Mouse (Mus musculus) embryonic fibroblast, embryonic 13.5 days (primary cell): ENCODE data around the gene Ift80. TPM values are rescaled to one million over a fixed set of nuclear protein-coding genes. Genes with fewer than 3 reads are reported as not detected.

Source experiments
- H3K27ac ChIP-seq: 2 replicates; pipeline ENCODE4 v1.5.1; 2012; ENCODE audit warnings: low read length, control low read depth, inconsistent platforms; ENCODE audit not compliant: insufficient read depth
- H3K4me1 ChIP-seq: 2 replicates; pipeline ENCODE4 v1.6.1; 2011; ENCODE audit warnings: low read length; ENCODE audit not compliant: control insufficient read depth, insufficient read depth
- H3K4me3 ChIP-seq: 2 replicates; pipeline ENCODE4 v1.5.1; 2011; ENCODE audit warnings: mild to moderate bottlenecking, control low read depth, low read length; ENCODE audit not compliant: insufficient read depth
- CTCF ChIP-seq: IDR thresholded peaks from 2 replicates; pipeline ENCODE4 v1.5.1; 2011; ENCODE audit warnings: mild to moderate bottlenecking, control low read depth, low read length, moderate library complexity, borderline replicate concordance; ENCODE audit not compliant: insufficient read depth
- POLR2A ChIP-seq: IDR thresholded peaks from 2 replicates; pipeline ENCODE4 v1.6.1; 2011; ENCODE audit warnings: low read depth, mild to moderate bottlenecking, control low read depth, low read length, moderate library complexity
- polyA plus RNA-seq: library from polyadenylated mRNA; stranded (reverse); fragments of >200 nt; gene quantifications from 2 replicates; pipeline ENCODE4 v1.2.4, GENCODE M21; 2011; ENCODE audit warnings: low read depth; ENCODE audit not compliant: missing spikeins, insufficient read length

Ift80 gene
- polyA plus RNA-seq = 23.9 and 29.8 TPM in 2 replicates

GRCm38 (mm10) chr3:69004437-69005337 is at the start of gene Ift80, which contains the start of gene Smc4:
Gene Ift80, minus strand, starts transcription at chr3:69004570.
Gene Smc4, plus strand, starts transcription at chr3:69004738.
- Histone ChIP-seq H3K4me3 (peak within 1 kb of the TSS; percentile 97), H3K4me1 (no peaks in the 10 kb centered on the region), H3K27ac (peak within 1 kb of the TSS; percentile 98)
- TF ChIP-seq CTCF (no peak), POLR2A (peak; percentile 57)

- no peak overlapping the region for H3K27ac ChIP-seq
- peaks cover 8% of the 10 kb centered on the region for H3K4me1 ChIP-seq
- no peak for TF ChIP-seq CTCF
- TF ChIP-seq POLR2A = no peak
- no peak overlapping the region for H3K4me3 ChIP-seq
These were observed 47.5 kb upstream of the Ift80 start for GRCm38 (mm10) chr3:69051894-69052293.

- H3K27ac ChIP-seq = no peak overlapping the region
- H3K4me1 ChIP-seq = peaks cover 12% of the 10 kb centered on the region
- TF ChIP-seq POLR2A = no peak
- H3K4me3 ChIP-seq = no peak overlapping the region
These were observed 44.6 kb upstream of the Ift80 start for GRCm38 (mm10) chr3:69049011-69049410.

DNA sequence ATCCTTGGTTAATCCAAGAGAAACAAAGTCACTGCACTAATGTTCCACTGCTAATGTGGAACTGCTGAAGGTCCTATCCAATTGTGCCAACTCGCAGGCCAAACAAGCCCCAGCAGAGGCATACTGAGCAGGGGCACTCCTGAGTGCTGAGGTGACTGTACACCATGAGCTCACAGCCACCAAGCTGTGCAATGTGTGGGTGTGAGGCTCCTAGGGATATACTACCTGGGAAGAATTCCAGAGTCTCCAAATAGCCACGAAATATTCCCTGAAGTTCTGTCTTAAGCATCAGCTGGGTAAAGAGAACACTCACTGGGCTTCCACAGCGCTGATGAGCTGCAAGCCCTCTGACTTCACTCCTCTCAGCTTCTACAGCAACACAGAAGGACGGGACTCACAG is 43.3 kb upstream of the Ift80 start:
- Histone ChIP-seq H3K4me3 (no peak overlapping the region), H3K4me1 (peaks cover 12% of the 10 kb centered on the region), H3K27ac (peak overlapping the region; percentile 86)
- TF ChIP-seq CTCF (no peak), POLR2A (no peak)

- TF ChIP-seq CTCF (no peak), POLR2A (peak; percentile 39; the same call in 1 of the 2 replicates)
- H3K27ac ChIP-seq = peak overlapping the region; percentile 86
- H3K4me3 ChIP-seq = no peak overlapping the region
- peaks cover 12% of the 10 kb centered on the region for H3K4me1 ChIP-seq
These were observed 42.1 kb upstream of the Ift80 start for GRCm38 (mm10) chr3:69046509-69046908.

GRCm38 (mm10) chr3:69045750-69046149 is 41.4 kb upstream of the Ift80 start:
- Histone ChIP-seq H3K4me1 (peaks cover 12% of the 10 kb centered on the region), H3K4me3 (no peak overlapping the region), H3K27ac (peak overlapping the region; percentile 86)
- TF ChIP-seq CTCF = no peak
- 0 out of 2 replicates have a peak, but pooled peaks have one; percentile 16 for TF ChIP-seq POLR2A

GRCm38 (mm10) chr3:69045400-69045703 is 41.0 kb upstream of the Ift80 start:
- TF ChIP-seq POLR2A = peak; percentile 45; the same call in 1 of the 2 replicates
- TF ChIP-seq CTCF = no peak
- Histone ChIP-seq H3K4me3 (peak overlapping the region; percentile 47), H3K27ac (peak overlapping the region; percentile 86), H3K4me1 (peaks cover 12% of the 10 kb centered on the region)

DNA sequence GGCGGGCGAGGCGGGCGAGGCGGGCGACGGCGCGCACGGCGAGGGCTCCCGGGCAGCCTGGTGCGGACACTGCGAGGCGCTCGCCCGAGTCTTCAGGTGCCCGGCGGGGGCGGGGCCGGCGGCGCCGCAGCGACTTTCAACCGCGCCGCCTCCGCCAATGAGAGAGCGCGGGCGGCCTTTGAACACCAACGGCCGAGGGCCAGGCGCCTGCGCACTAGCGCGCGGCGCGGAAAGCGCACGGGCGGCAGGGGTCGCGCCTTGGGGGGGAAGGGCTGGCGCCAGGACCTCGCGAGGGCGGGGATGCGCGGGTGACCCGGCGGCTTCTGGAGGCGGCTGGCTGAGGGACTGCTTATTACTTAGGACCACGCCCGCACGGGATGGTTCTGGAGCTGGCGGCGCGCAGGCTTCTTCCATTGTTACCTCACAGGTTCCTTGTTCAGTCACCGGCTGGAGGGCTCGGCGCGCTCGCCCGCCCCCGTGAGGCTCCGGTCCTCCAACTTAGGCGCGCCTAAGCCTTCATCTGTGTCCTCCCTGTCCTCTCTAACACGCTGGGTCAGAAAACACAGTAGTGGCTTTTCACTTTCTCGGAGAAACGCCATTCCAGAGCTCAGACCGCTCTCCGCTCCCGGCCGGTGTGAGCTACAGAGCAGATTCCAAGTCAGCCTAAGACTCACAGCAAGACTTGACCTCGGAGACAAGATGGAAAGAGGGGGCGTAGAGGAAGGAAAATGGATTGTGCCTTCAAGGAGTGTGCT is 40.5 kb upstream of the Ift80 start, which contains the start of gene Trim59:
Gene Trim59, minus strand, starts transcription at position 111 of the 755 bp plus-strand sequence.
- peak within 1 kb of the TSS; percentile 100 for H3K4me3 ChIP-seq
- peak within 1 kb of the TSS; percentile 86 for H3K27ac ChIP-seq
- peaks cover 12% of the 10 kb centered on the region for H3K4me1 ChIP-seq
- TF ChIP-seq CTCF = no peak
- peak; percentile 62; the same call in 1 of the 2 replicates for TF ChIP-seq POLR2A

DNA sequence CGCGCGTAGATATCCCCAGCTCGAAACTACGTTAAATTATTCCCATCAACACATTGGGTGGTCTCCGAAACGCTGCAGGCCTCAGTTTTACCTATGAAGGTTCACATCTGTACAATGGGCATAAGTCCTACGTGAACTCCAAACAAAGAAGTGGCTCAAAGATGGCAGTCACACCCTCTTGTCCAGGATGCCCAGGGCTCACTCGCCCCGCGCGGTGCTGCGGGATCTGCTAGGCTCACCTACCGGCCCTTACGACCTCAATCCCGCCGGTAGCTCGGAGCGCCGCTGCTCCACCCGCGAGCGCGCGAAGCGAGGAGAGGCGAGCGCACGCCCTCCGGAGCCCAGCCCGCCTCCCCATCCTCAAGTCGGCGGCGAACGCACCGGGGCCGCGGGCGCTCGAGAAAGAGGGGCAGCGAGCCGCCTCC is 39.8 kb upstream of the Ift80 start:
- H3K27ac ChIP-seq = peak overlapping the region; percentile 77
- TF ChIP-seq POLR2A (no peak), CTCF (no peak)
- peak overlapping the region; percentile 100 for H3K4me3 ChIP-seq
- H3K4me1 ChIP-seq = peaks cover 14% of the 10 kb centered on the region
